Mouse (Mus musculus) embryonic facial prominence, embryonic 14.5 days (tissue): ENCODE results near the gene Fam240a. TPM values are rescaled to one million over a fixed set of nuclear protein-coding genes. Genes with fewer than 3 reads are reported as not detected.

Source experiments
- ATAC-seq: fragments of 200-750 bp; cut with Nextera tagmentation; 2 replicates; pipeline ENCODE4 v1.8.0; 2017; ENCODE audit warnings: low read depth, moderate number of reproducible peaks, moderate TSS enrichment
- DNase-seq: peaks from one replicate; pipeline ENCODE4 v3.0.0-alpha.2; 2015; ENCODE audit warnings: low spot score
- H3K27ac ChIP-seq: fragments of 300-500 bp; sonication (generic); replicated peaks from 2 replicates; pipeline ENCODE4 v1.5.1; 2014; ENCODE audit warnings: low read depth, mild to moderate bottlenecking, low read length, moderate library complexity
- H3K27me3 ChIP-seq: fragments of 300-500 bp; sonication (generic); replicated peaks from 2 replicates; pipeline ENCODE4 v1.6.1; 2014; ENCODE audit warnings: low read length; ENCODE audit not compliant: control insufficient read depth, insufficient read depth
- H3K36me3 ChIP-seq: fragments of 300-500 bp; sonication (generic); 2 replicates; pipeline ENCODE4 v1.6.1; 2014; ENCODE audit warnings: low read length, mixed read lengths; ENCODE audit not compliant: control insufficient read depth, insufficient read depth
- H3K4me1 ChIP-seq: fragments of 300-500 bp; sonication (generic); 2 replicates; pipeline ENCODE4 v1.6.1; 2014; ENCODE audit warnings: antibody characterized with exemption, low read length; ENCODE audit not compliant: control insufficient read depth, insufficient read depth
- H3K4me2 ChIP-seq: fragments of 300-500 bp; sonication (generic); 2 replicates; pipeline ENCODE4 v1.6.1; 2014; ENCODE audit warnings: low read depth, mild to moderate bottlenecking, low read length, moderate library complexity, mixed read lengths
- H3K4me3 ChIP-seq: fragments of 300-500 bp; sonication (generic); 2 replicates; pipeline ENCODE4 v1.5.1; 2014; ENCODE audit warnings: low read depth, mild to moderate bottlenecking, low read length
- H3K9ac ChIP-seq: fragments of 300-500 bp; sonication (generic); 2 replicates; pipeline ENCODE4 v1.6.1; 2014; ENCODE audit warnings: low read depth, mild to moderate bottlenecking, low read length, moderate library complexity, mixed read lengths
- H3K9me3 ChIP-seq: fragments of 300-500 bp; sonication (generic); 2 replicates; pipeline ENCODE4 v1.6.1; 2016; ENCODE audit warnings: low read length; ENCODE audit not compliant: control insufficient read depth
- WGBS: fragments of 180-500 bp; shearing (Covaris S2); extraction: QIAGEN DNeasy Blood & Tissue Kit; methylation state at CpG from one replicate; pipeline ENCODE4 v1.1.7; 2014; 5-methylcytosine and 5-hydroxymethylcytosine counted together
- polyA plus RNA-seq: library from polyadenylated mRNA; unstranded; fragments of >200 nt; fragmentation: Nextera tagmentation; extraction: Ambion mirVana; gene quantifications from 2 replicates; pipeline ENCODE4 v1.2.1, GENCODE M21; 2014

Fam240a gene
- not detected in 2 replicates for polyA plus RNA-seq

- no peak within 1 kb of the TSS for H3K4me3 ChIP-seq
- no peaks in the 10 kb centered on the region for H3K9me3 ChIP-seq
- WGBS: 82% methylated on average over 7 of the region's 7 CpGs
- DNase-seq (no peak), ATAC-seq (no peak)
- peaks cover 4% of the 10 kb centered on the region; the same call in 1 of the 2 replicates for H3K4me1 ChIP-seq
- no peak within 1 kb of the TSS for H3K27ac ChIP-seq
- H3K4me2 ChIP-seq: no peak within 1 kb of the TSS
- H3K27me3 ChIP-seq: no peaks in the 10 kb centered on the region
- H3K36me3 ChIP-seq: no peaks in the 10 kb centered on the region
- no peak within 1 kb of the TSS for H3K9ac ChIP-seq
Measured at GRCm38 (mm10) chr9:110916786-110917185, at the start of gene Fam240a. Fam240a (minus strand) TSS chr9:110916861.

DNA sequence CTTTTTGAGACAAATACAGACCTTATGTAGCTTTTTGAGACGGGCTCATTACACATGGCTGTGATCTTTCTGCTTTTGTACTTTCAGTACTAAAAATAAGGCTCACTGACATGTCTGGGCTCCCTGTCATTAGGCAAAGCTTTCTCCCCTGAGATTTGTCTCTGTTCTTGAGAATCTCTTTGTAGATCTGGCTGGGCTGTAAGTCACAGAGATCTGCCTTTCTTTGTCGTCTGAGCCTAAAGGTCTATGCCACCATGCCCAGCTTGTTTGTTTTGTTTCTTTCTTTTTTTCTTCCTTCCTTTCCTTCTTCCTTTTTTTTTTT lies 49.2 kb upstream of the Fam240a start:
- Histone ChIP-seq H3K27ac (no peak overlapping the region), H3K9ac (no peak overlapping the region), H3K27me3 (no peaks in the 10 kb centered on the region), H3K4me3 (no peak overlapping the region), H3K9me3 (no peaks in the 10 kb centered on the region), H3K36me3 (no peaks in the 10 kb centered on the region), H3K4me1 (no peaks in the 10 kb centered on the region), H3K4me2 (no peak overlapping the region)
- DNase-seq (no peak), ATAC-seq (no peak)
- WGBS: 57% methylated on average over 2 of the region's 2 CpGs

DNA sequence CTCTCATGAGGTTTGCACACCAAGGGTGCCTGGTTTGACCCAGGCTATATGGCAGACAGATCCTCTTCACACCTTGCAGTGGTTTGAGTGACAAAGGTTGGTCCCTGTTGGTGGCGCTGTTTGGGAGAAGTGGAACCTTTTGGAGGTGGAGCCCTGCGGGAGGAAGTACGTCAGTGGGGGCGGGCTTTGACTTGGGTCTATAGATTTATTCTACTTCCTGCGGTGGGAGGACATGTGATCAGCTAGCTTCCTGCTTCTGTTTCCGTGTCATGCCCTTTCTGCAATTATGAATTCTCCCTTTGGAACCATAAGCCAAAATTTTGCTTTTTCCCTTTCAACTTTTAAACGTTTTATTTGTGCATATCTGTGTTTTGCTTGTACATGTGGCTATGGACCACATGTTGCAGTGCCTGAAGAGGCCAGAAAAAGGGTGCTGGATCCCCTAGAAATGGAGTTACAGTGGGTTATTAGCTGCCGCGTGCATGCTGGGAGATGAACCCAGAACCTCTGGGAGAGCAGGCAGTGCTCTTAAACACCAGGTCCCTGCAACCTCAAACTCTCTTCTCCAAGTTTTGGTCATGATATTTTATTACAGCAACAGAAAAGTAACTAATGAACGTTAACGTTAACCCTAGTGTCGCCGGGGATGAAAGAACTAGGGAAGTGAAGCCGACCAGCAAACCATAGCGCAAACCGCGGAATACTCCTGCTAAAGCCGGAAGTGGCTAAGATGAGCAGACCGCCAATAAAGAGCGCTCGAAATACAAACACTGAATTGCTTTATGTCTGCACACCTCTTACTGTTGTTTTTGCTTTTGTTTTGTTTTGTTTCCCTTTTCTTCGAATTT lies 48.6 kb upstream of the Fam240a start:
- no peak for DNase-seq
- no peaks in the 10 kb centered on the region for H3K27me3 ChIP-seq
- no peak overlapping the region for H3K9ac ChIP-seq
- H3K9me3 ChIP-seq: no peaks in the 10 kb centered on the region
- 86% methylated on average over 22 of the region's 22 CpGs for WGBS
- H3K4me1 ChIP-seq: no peaks in the 10 kb centered on the region
- no peaks in the 10 kb centered on the region for H3K36me3 ChIP-seq
- no peak overlapping the region for H3K4me2 ChIP-seq
- no peak overlapping the region for H3K4me3 ChIP-seq
- no peak for ATAC-seq
- H3K27ac ChIP-seq: no peak overlapping the region

DNA sequence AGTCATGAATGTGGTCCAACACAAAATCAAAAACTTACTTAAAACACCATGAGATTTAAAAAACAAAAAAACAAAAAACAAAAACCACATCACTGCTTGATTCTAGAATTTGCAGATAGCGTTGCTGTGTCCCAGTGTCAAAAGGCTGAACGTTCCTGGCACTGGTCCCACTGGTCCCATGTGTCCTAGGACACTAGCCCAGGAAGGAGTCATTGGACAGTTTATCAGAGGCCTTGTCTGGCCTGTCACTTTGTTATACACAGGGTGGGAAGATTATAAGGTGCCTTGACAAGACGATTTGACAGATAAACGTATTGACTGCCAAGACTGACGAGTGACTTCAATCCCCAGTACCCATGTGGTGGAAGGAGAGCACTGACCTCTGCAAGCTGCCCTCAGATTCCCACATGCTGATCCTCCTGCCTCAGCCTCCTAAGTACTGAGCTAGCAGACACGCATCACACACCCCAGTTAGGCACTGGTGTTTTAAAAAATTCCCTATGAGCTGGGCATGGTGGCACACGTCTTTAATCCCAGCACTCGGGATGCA lies 47.0 kb upstream of the Fam240a start:
- no peak overlapping the region for H3K27ac ChIP-seq
- 89% methylated on average over 8 of the region's 8 CpGs for WGBS
- DNase-seq: no peak
- H3K9me3 ChIP-seq: no peaks in the 10 kb centered on the region
- no peak for ATAC-seq
- H3K36me3 ChIP-seq: no peaks in the 10 kb centered on the region
- H3K4me1 ChIP-seq: no peaks in the 10 kb centered on the region
- no peak overlapping the region for H3K4me3 ChIP-seq
- no peak overlapping the region for H3K4me2 ChIP-seq
- H3K9ac ChIP-seq: no peak overlapping the region
- no peaks in the 10 kb centered on the region for H3K27me3 ChIP-seq

DNA sequence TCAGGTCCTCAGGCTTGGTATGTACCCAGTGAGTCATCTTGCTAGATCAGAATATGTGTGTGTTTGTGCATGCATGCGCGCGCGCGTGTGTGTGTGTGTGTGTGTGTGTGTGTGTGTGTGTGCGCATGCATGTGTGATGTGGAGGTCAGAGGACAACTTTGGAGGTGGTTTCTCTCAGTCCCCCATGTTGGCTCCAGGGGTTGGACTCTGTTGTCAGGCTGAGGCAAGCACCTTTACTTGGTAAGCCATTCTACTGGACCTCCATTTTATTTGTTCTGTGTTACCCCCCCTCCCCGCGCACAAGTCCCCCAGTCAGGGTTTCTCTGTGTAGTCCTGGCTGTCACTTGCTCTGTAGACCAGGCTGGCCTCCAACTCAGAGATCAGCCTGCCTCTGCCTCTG lies 44.7 kb upstream of the Fam240a start:
- no peaks in the 10 kb centered on the region for H3K36me3 ChIP-seq
- no peaks in the 10 kb centered on the region for H3K4me1 ChIP-seq
- no peak overlapping the region for H3K9ac ChIP-seq
- H3K9me3 ChIP-seq: no peaks in the 10 kb centered on the region
- no peak for DNase-seq
- ATAC-seq: no peak
- H3K4me2 ChIP-seq: no peak overlapping the region
- no peaks in the 10 kb centered on the region for H3K27me3 ChIP-seq
- no peak overlapping the region for H3K4me3 ChIP-seq
- no peak overlapping the region for H3K27ac ChIP-seq
- 98% methylated on average over 8 of the region's 8 CpGs for WGBS

- Histone ChIP-seq H3K27me3 (no peaks in the 10 kb centered on the region), H3K27ac (no peak overlapping the region), H3K4me3 (no peak overlapping the region), H3K4me1 (no peaks in the 10 kb centered on the region), H3K9ac (no peak overlapping the region), H3K4me2 (no peak overlapping the region), H3K36me3 (no peaks in the 10 kb centered on the region), H3K9me3 (no peaks in the 10 kb centered on the region)
- ATAC-seq (no peak), DNase-seq (no peak)
- WGBS: 80% methylated on average over 13 of the region's 13 CpGs
Measured at GRCm38 (mm10) chr9:110960230-110961149, 43.8 kb upstream of the Fam240a start.

- Histone ChIP-seq H3K36me3 (no peaks in the 10 kb centered on the region), H3K4me3 (no peak overlapping the region), H3K4me1 (no peaks in the 10 kb centered on the region), H3K9ac (no peak overlapping the region), H3K9me3 (no peaks in the 10 kb centered on the region), H3K4me2 (no peak overlapping the region), H3K27me3 (0 out of 2 replicates have a peak, but pooled peaks cover 3% of the 10 kb centered on the region), H3K27ac (no peak overlapping the region)
- ATAC-seq (no peak), DNase-seq (no peak)
- 82% methylated on average over 5 of the region's 5 CpGs for WGBS
Measured at GRCm38 (mm10) chr9:110959669-110960068, 43.0 kb upstream of the Fam240a start.

DNA sequence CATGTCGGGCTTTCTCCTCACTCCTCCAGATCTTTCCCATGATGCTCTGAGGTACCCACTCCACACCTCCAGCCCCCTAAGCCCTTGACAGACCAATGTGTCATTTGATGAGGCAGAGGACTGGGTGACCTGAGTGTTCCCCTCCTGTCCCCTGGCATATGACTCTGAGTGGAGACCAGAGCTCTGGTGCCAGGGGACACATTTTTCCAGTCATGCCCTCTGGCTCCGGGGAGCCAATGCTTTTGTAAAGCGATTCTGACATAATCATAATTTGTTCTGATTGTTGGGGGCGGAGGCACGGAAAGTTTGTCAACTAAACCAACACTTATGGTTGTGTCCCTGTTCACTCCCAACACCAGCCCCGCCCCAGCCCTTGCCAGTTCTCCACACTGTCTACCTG lies 39.3 kb upstream of the Fam240a start:
- Histone ChIP-seq H3K36me3 (no peaks in the 10 kb centered on the region), H3K27ac (no peak overlapping the region), H3K4me3 (no peak overlapping the region), H3K9ac (no peak overlapping the region), H3K9me3 (no peaks in the 10 kb centered on the region), H3K27me3 (peaks cover 15% of the 10 kb centered on the region), H3K4me2 (no peak overlapping the region), H3K4me1 (no peaks in the 10 kb centered on the region)
- 78% methylated on average over 6 of the region's 6 CpGs for WGBS
- DNase-seq (no peak), ATAC-seq (no peak)
